Mouse (Mus musculus) kidney, adult 2 months (tissue): ENCODE results near the gene Foxp1. TPM values are rescaled to one million over a fixed set of nuclear protein-coding genes. Genes with fewer than 3 reads are reported as not detected.

ENCODE experiments used
- DNase-seq: peaks from one replicate; pipeline ENCODE4 v3.0.0; 2021
- H3K27ac ChIP-seq: fragments of 200-500 bp; 2 replicates; pipeline ENCODE4 v1.5.1; 2012; ENCODE audit warnings: low read depth, low read length, control low read depth, inconsistent platforms; ENCODE audit not compliant: insufficient read depth
- H3K27me3 ChIP-seq: fragments of 200-500 bp; replicated peaks from 2 replicates; pipeline ENCODE4 v1.6.1; 2012; ENCODE audit warnings: mild to moderate bottlenecking, moderate library complexity, low read length, inconsistent platforms; ENCODE audit not compliant: control insufficient read depth, insufficient read depth
- H3K36me3 ChIP-seq: fragments of 200-500 bp; 2 replicates; pipeline ENCODE4 v1.6.1; 2012; ENCODE audit warnings: mild to moderate bottlenecking, moderate library complexity, low read length, inconsistent platforms; ENCODE audit not compliant: control insufficient read depth, insufficient read depth
- H3K4me1 ChIP-seq: fragments of 200-500 bp; 2 replicates; pipeline ENCODE4 v1.6.1; 2011; ENCODE audit warnings: low read length; ENCODE audit not compliant: control insufficient read depth, insufficient read depth
- H3K4me3 ChIP-seq: fragments of 200-500 bp; 2 replicates; pipeline ENCODE4 v1.5.1; 2011; ENCODE audit warnings: mild to moderate bottlenecking, low read depth, low read length, control low read depth; ENCODE audit not compliant: insufficient read depth
- CTCF ChIP-seq: fragments of 200-500 bp; conservative IDR thresholded peaks from 2 replicates; pipeline ENCODE4 v1.5.1; 2011; ENCODE audit warnings: low read depth, mild to moderate bottlenecking, control low read depth, low read length, moderate library complexity, mixed read lengths; ENCODE audit not compliant: insufficient read depth, insufficient read length
- POLR2A ChIP-seq: fragments of 200-500 bp; IDR thresholded peaks from one replicate; pipeline ENCODE4 v1.6.1; 2011; ENCODE audit warnings: low read depth, low read length, control low read depth
- WGBS: fragments of 180-500 bp; shearing (Covaris S2); methylation state at CpG from one replicate; pipeline ENCODE4 v1.1.7; 2018; 5-methylcytosine and 5-hydroxymethylcytosine counted together
- polyA plus RNA-seq: library from polyadenylated mRNA; depleted of rRNA; stranded (reverse); fragments of >200 nt; gene quantifications from 2 replicates; pipeline ENCODE4 v1.2.3, GENCODE M21; 2012

Gene Foxp1
- polyA plus RNA-seq, 1 experiment = 32.8 TPM

DNA sequence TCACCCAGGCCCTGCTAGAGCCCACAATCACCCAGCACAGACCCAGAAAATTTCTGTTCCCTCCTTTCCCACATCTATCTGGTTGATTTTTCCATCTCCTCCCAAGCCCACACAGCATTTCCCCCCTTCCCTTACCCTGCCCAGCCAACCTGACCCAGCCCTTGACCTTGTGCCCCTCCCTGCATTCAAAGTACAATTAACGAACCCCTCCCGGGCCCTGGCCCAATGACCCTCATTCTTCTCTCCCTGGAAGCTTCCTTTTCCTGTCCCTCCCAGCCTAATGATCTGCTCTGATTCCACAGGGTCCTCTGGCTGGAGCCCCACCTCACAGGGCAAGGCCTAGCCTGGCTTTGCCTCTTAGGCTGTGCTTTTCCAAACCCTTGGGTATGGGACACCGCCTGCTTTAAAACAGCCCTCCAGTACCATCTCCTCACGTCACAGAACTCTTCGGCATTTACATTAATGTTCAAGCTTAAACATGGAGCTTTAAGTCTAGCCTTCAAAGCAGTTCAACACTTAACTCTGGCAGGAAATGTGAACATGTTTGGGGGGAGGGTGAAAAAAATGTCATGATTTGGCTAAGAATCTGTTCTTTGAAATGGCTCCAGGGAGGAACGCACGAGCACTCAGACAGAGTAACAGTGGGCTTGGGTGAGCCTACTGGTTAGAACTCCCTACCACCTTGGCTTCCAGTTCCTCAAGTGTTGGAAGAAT lies 143.4 kb downstream of the Foxp1 start:
- no peak for TF ChIP-seq POLR2A
- TF ChIP-seq CTCF = no peak
- Histone ChIP-seq H3K27ac (no peak overlapping the region), H3K4me1 (no peaks in the 10 kb centered on the region), H3K27me3 (no peaks in the 10 kb centered on the region), H3K36me3 (no peaks in the 10 kb centered on the region), H3K4me3 (no peak overlapping the region)
- 68% methylated on average over 7 of the region's 7 CpGs for WGBS
- peak; percentile 76 for DNase-seq

- Histone ChIP-seq H3K36me3 (no peaks in the 10 kb centered on the region), H3K27ac (no peak overlapping the region), H3K27me3 (no peaks in the 10 kb centered on the region), H3K4me1 (no peaks in the 10 kb centered on the region), H3K4me3 (no peak overlapping the region)
- peak; percentile 29 for DNase-seq
- 59% methylated on average over 4 of the region's 4 CpGs for WGBS
- TF ChIP-seq POLR2A (no peak), CTCF (no peak)
These were observed 144.8 kb downstream of the Foxp1 start for GRCm38 (mm10) chr6:99377716-99378115.

DNA sequence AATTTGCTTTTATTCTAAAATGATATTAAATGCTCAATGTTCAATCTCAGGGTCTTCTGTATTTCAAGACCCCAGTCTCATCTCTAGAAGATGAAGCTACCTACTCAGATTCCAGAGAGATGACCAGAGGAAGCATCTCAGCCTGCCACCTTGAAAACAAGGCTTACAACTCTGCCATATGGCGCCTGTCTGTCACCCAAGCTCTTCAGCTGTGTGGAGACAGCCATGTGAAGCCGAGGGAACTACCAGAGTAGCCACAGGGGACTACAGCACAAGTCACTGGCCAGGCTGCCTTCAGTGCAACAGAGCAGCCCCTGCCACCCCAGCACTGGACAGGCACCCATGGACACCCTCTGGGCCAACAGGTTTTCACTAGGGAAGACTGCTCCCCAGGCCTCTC lies 145.4 kb downstream of the Foxp1 start:
- H3K4me1 ChIP-seq = no peaks in the 10 kb centered on the region
- no peak for TF ChIP-seq POLR2A
- TF ChIP-seq CTCF = no peak
- H3K4me3 ChIP-seq = no peak overlapping the region
- WGBS = 85% methylated on average over 2 of the region's 2 CpGs
- DNase-seq = no peak
- H3K36me3 ChIP-seq = no peaks in the 10 kb centered on the region
- no peak overlapping the region for H3K27ac ChIP-seq
- no peaks in the 10 kb centered on the region for H3K27me3 ChIP-seq

GRCm38 (mm10) chr6:99376721-99377120 lies 145.8 kb downstream of the Foxp1 start:
- no peak for TF ChIP-seq POLR2A
- TF ChIP-seq CTCF = no peak
- no peak overlapping the region for H3K4me3 ChIP-seq
- 92% methylated on average over 8 of the region's 8 CpGs for WGBS
- DNase-seq = no peak
- no peaks in the 10 kb centered on the region for H3K36me3 ChIP-seq
- no peaks in the 10 kb centered on the region for H3K27me3 ChIP-seq
- no peaks in the 10 kb centered on the region for H3K4me1 ChIP-seq
- no peak overlapping the region for H3K27ac ChIP-seq

DNA sequence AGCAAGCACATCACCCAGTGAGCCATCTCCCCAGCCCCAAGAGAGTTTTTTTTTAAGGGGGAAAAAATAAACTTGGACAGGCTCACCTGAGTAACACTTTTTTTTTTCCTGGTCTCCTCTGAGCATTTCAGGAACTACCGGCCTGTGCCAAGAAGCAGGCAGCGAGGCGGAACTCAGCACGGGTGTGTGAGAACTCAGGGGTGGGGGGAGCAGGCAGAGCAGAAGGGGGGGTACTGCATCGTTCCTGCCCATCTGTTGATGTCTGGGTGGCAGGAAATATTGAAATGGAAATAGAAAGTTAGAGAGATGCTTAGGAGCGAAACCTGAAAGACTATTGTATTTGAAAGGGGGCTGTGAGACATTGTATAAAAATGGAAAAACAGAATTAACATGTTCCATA lies 146.7 kb downstream of the Foxp1 start:
- Histone ChIP-seq H3K27me3 (no peaks in the 10 kb centered on the region), H3K36me3 (no peaks in the 10 kb centered on the region), H3K4me1 (no peaks in the 10 kb centered on the region), H3K4me3 (no peak overlapping the region), H3K27ac (no peak overlapping the region)
- WGBS = 33% methylated on average over 6 of the region's 6 CpGs
- no peak for TF ChIP-seq CTCF
- no peak for TF ChIP-seq POLR2A
- peak; percentile 54 for DNase-seq

- Histone ChIP-seq H3K27ac (no peak overlapping the region), H3K36me3 (no peaks in the 10 kb centered on the region), H3K27me3 (no peaks in the 10 kb centered on the region), H3K4me3 (no peak overlapping the region), H3K4me1 (no peaks in the 10 kb centered on the region)
- TF ChIP-seq POLR2A (no peak), CTCF (no peak)
- 29% methylated on average over 4 of the region's 4 CpGs for WGBS
- no peak for DNase-seq
These were observed 147.1 kb downstream of the Foxp1 start for GRCm38 (mm10) chr6:99375376-99375775.

DNA sequence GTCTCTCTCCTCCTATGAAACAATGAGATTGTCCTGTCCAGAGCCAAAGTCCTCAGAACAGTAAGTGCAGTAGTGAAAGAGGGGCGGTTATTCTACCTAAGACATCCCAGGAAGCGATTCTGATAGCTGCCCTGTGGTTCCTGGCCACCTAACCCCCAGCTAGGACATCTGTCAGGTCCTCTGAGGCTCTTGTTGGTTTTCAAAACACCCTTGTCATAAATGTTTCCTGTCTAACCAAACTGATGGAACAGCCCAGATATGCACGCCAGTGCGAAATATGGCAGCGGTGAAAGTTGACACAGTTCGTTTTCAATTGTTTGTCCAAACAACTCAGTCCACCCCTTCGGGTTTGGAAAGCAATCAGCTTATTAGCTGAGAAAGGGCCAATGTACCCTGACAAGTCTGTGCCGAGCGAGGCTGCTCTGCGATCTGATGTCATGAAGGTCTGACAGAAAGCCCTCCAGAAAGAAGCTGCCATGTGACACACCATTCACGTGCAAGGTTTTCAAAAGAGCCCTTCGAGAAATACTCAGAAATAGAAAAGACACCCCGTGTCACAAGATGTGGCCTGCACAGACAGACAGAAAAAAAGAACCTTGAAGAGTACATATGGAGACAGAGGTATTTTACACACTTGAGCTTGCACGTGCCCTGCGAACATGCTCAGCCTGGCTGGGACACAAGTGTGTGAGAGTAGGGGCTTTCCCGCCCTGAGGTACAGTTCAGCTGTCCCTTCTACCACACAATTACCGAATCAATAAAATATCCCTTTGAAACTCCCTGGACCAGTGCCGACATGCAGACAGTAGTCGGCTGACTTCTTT lies 147.9 kb downstream of the Foxp1 start:
- H3K27me3 ChIP-seq = no peaks in the 10 kb centered on the region
- H3K27ac ChIP-seq = no peak overlapping the region
- H3K36me3 ChIP-seq = no peaks in the 10 kb centered on the region
- TF ChIP-seq CTCF (no peak), POLR2A (no peak)
- 56% methylated on average over 19 of the region's 19 CpGs for WGBS
- no peaks in the 10 kb centered on the region for H3K4me1 ChIP-seq
- peak; percentile 59 for DNase-seq
- no peak overlapping the region for H3K4me3 ChIP-seq
